Mouse (Mus musculus) liver, postnatal 0 days (tissue): Measurements from ENCODE around the gene Rnf135. TPM values are rescaled to one million over a fixed set of nuclear protein-coding genes. Genes with fewer than 3 reads are reported as not detected.

Source experiments
- ATAC-seq: fragments of 200-750 bp; cut with Nextera tagmentation; 2 replicates; pipeline ENCODE4 v1.8.0; 2017; ENCODE audit warnings: mild to moderate bottlenecking, moderate library complexity
- DNase-seq: peaks from one replicate; pipeline ENCODE4 v3.0.0-alpha.2; 2016
- H3K27ac ChIP-seq: fragments of 300-500 bp; sonication (generic); 2 replicates; pipeline ENCODE4 v1.5.1; 2014; ENCODE audit warnings: antibody characterized with exemption, moderate library complexity, mild to moderate bottlenecking, low read depth
- H3K27me3 ChIP-seq: fragments of 300-500 bp; sonication (generic); 2 replicates; pipeline ENCODE4 v1.6.1; 2014; ENCODE audit warnings: low read length, control low read depth, mixed read lengths; ENCODE audit not compliant: insufficient read depth
- H3K36me3 ChIP-seq: fragments of 300-500 bp; sonication (generic); replicated peaks from 2 replicates; pipeline ENCODE4 v1.6.1; 2014; ENCODE audit warnings: mild to moderate bottlenecking, control low read depth, low read length, moderate library complexity, mixed read lengths; ENCODE audit not compliant: insufficient read depth
- H3K4me1 ChIP-seq: fragments of 300-500 bp; sonication (generic); 2 replicates; pipeline ENCODE4 v1.6.1; 2014; ENCODE audit warnings: antibody characterized with exemption, mild to moderate bottlenecking, control low read depth; ENCODE audit not compliant: insufficient read depth
- H3K4me2 ChIP-seq: fragments of 300-500 bp; sonication (generic); 2 replicates; pipeline ENCODE4 v1.6.1; 2014; ENCODE audit warnings: low read depth, mild to moderate bottlenecking, low read length, moderate library complexity, mixed read lengths
- H3K4me3 ChIP-seq: fragments of 300-500 bp; sonication (generic); 2 replicates; pipeline ENCODE4 v1.5.1; 2014; ENCODE audit warnings: low read depth, low read length
- H3K9ac ChIP-seq: fragments of 300-500 bp; sonication (generic); replicated peaks from 2 replicates; pipeline ENCODE4 v1.6.1; 2014; ENCODE audit warnings: mild to moderate bottlenecking, moderate library complexity
- H3K9me3 ChIP-seq: fragments of 300-500 bp; sonication (generic); 2 replicates; pipeline ENCODE4 v1.6.1; 2016; ENCODE audit warnings: mild to moderate bottlenecking, control low read depth, low read length, mixed read lengths
- CTCF ChIP-seq: sonication (generic); IDR thresholded peaks from 2 replicates; pipeline ENCODE4 v1.5.1; 2016; ENCODE audit warnings: antibody characterized with exemption, low read depth
- EP300 ChIP-seq: IDR thresholded peaks from 2 replicates; pipeline ENCODE4 v1.6.1; 2016; ENCODE audit warnings: antibody characterized with exemption, low read depth, mild to moderate bottlenecking
- WGBS: fragments of 180-500 bp; shearing (Covaris S2); extraction: QIAGEN DNeasy Blood & Tissue Kit; methylation state at CpG from one replicate; pipeline ENCODE4 v1.1.7; 2014; ENCODE audit not compliant: insufficient replicate concordance; 5-methylcytosine and 5-hydroxymethylcytosine counted together
- polyA plus RNA-seq: library from polyadenylated mRNA; unstranded; fragments of >200 nt; fragmentation: Nextera tagmentation; extraction: Ambion mirVana; gene quantifications from 2 replicates; pipeline ENCODE4 v1.2.1, GENCODE M21; 2015

Rnf135 gene
- polyA plus RNA-seq, 1 experiment from 2014 or later, result 7.7 TPM

- H3K4me3 ChIP-seq, result no peak overlapping the region
- ATAC-seq (no peak), DNase-seq (no peak)
- H3K9me3 ChIP-seq, result no peaks in the 10 kb centered on the region
- peaks cover 12% of the 10 kb centered on the region for H3K27me3 ChIP-seq
- 45% methylated on average over 5 of the region's 5 CpGs for WGBS
- no peaks in the 10 kb centered on the region for H3K36me3 ChIP-seq
- peaks cover 22% of the 10 kb centered on the region for H3K4me1 ChIP-seq
- no peak overlapping the region for H3K9ac ChIP-seq
- no peak for TF ChIP-seq EP300
- TF ChIP-seq CTCF, result no peak
- no peak overlapping the region for H3K4me2 ChIP-seq
- no peak overlapping the region for H3K27ac ChIP-seq
These were observed 33.1 kb upstream of the Rnf135 start for GRCm38 (mm10) chr11:80150566-80150965.

DNA sequence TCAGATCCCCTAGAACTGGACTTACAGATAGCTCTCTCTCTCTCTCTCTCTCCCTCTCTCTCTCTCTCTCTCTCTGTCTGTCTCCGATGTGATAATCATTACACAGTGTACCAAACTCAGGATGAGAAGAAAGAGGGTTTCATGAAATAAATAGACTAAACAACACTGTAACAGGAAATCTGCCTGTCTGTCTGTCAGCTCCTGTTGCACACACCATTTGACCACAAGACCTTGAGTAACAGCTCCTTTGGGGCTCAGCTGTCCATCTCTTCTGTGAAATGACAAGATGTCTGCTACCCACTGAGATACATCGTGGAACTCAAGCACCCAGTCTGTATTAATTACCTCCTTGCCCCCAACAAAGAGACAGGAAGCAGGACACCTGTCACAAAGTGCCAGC lies 32.1 kb upstream of the Rnf135 start:
- 0 out of 2 replicates have a peak, but pooled peaks have one; percentile 4 for TF ChIP-seq CTCF
- no peak for TF ChIP-seq EP300
- Histone ChIP-seq H3K27ac (peak overlapping the region; percentile 44; the same call in 1 of the 2 replicates), H3K9me3 (no peaks in the 10 kb centered on the region), H3K9ac (no peak overlapping the region), H3K4me3 (no peak overlapping the region), H3K36me3 (no peaks in the 10 kb centered on the region), H3K27me3 (peaks cover 12% of the 10 kb centered on the region), H3K4me2 (no peak overlapping the region), H3K4me1 (peaks cover 19% of the 10 kb centered on the region)
- DNase-seq, result no peak
- WGBS, result 13% methylated on average over 2 of the region's 2 CpGs
- no peak for ATAC-seq

- DNase-seq (no peak), ATAC-seq (no peak)
- Histone ChIP-seq H3K4me2 (no peak overlapping the region), H3K36me3 (no peaks in the 10 kb centered on the region), H3K27ac (peak overlapping the region; percentile 44; the same call in 1 of the 2 replicates), H3K27me3 (peaks cover 12% of the 10 kb centered on the region), H3K9ac (no peak overlapping the region), H3K4me1 (peaks cover 19% of the 10 kb centered on the region), H3K9me3 (no peaks in the 10 kb centered on the region), H3K4me3 (no peak overlapping the region)
- no peak for TF ChIP-seq EP300
- WGBS, result 75% methylated on average over 8 of the region's 8 CpGs
These were observed 31.3 kb upstream of the Rnf135 start for GRCm38 (mm10) chr11:80152376-80152775.

DNA sequence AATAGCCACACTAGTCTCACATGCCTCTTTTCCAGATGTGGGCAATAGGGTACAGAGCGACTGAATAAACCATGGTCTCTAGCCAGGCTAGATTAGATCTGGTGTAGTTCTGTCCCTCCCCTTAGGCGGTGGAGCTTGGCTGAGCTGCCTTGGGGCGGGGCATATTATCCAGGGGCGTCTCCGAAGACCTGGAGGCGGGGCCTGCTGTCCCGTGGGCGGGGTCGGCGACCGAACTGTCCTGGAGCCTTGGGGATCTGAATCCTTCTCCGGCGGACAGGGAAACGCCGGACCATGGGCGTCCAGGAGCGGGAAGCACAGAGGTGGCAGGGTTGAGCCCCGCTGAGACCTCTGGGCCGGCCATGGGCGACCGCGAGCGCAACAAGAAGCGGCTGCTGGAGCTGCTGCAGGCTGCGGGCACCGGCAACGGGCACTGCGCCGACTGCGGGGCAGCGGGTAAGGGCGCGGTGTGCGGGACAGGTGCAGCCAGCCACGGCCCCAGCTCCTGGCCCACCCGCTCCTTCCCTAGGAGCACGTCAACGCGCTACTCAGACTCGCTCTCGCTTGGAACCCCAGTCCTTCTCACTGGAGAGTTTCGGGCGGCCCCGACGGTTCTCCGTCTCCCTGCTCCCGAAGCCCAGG lies 29.7 kb upstream of the Rnf135 start, which contains the start of gene Adap2:
TSS of gene Adap2 (plus strand) at position 249 of the 639 bp plus-strand sequence.
- H3K9me3 ChIP-seq, result no peaks in the 10 kb centered on the region
- H3K4me2 ChIP-seq, result peak within 1 kb of the TSS; percentile 79
- DNase-seq (peak; percentile 95), ATAC-seq (peak; percentile 95)
- WGBS, result 3% methylated on average over 43 of the region's 47 CpGs
- TF ChIP-seq EP300 (no peak), CTCF (no peak)
- H3K4me1 ChIP-seq, result peaks cover 28% of the 10 kb centered on the region
- peaks cover 12% of the 10 kb centered on the region for H3K27me3 ChIP-seq
- peaks cover 5% of the 10 kb centered on the region; the same call in 1 of the 2 replicates for H3K36me3 ChIP-seq
- peak within 1 kb of the TSS; percentile 76 for H3K9ac ChIP-seq
- H3K27ac ChIP-seq, result peak within 1 kb of the TSS; percentile 41; the same call in 1 of the 2 replicates
- peak within 1 kb of the TSS; percentile 69 for H3K4me3 ChIP-seq

GRCm38 (mm10) chr11:80154501-80154900 lies 29.1 kb upstream of the Rnf135 start:
- H3K4me2 ChIP-seq, result peak overlapping the region; percentile 79
- peak overlapping the region; percentile 41; the same call in 1 of the 2 replicates for H3K27ac ChIP-seq
- peaks cover 32% of the 10 kb centered on the region for H3K4me1 ChIP-seq
- peaks cover 5% of the 10 kb centered on the region; the same call in 1 of the 2 replicates for H3K36me3 ChIP-seq
- peak overlapping the region; percentile 69 for H3K4me3 ChIP-seq
- ATAC-seq (no peak), DNase-seq (no peak)
- H3K27me3 ChIP-seq, result peaks cover 12% of the 10 kb centered on the region
- H3K9ac ChIP-seq, result peak overlapping the region; percentile 76
- no peaks in the 10 kb centered on the region for H3K9me3 ChIP-seq
- WGBS, result 29% methylated on average over 25 of the region's 25 CpGs
- TF ChIP-seq EP300 (no peak), CTCF (no peak)

DNA sequence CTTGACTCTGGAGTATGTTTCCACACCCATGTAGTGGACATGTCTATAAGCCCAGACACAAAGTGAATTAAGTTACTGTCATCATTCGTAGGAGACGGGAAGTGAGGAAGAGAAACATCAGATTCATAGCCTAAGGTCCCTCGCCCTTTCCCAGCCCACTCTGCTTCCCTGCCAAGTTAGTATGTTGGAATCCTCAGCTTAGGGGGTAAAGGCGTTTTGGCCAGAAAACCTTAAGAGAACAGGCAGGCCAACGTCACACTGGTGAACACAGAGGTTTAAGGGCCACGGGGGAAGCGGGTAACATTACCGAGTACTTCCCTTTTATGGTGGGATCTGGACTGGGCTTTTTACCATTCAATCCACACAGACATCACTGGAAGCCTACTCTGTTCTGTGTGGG lies 28.1 kb upstream of the Rnf135 start:
- Histone ChIP-seq H3K36me3 (peaks cover 5% of the 10 kb centered on the region; the same call in 1 of the 2 replicates), H3K9ac (no peak overlapping the region), H3K4me1 (peaks cover 32% of the 10 kb centered on the region), H3K9me3 (no peaks in the 10 kb centered on the region), H3K27me3 (peaks cover 12% of the 10 kb centered on the region), H3K27ac (peak overlapping the region; percentile 44; the same call in 1 of the 2 replicates), H3K4me2 (peak overlapping the region; percentile 79), H3K4me3 (peak overlapping the region; percentile 10; the same call in 1 of the 2 replicates)
- no peak for ATAC-seq
- DNase-seq, result no peak
- no peak for TF ChIP-seq CTCF
- WGBS, result 70% methylated on average over 8 of the region's 8 CpGs
